Mouse (Mus musculus): ENCODE measurements around the gene Rab8b.

DNA sequence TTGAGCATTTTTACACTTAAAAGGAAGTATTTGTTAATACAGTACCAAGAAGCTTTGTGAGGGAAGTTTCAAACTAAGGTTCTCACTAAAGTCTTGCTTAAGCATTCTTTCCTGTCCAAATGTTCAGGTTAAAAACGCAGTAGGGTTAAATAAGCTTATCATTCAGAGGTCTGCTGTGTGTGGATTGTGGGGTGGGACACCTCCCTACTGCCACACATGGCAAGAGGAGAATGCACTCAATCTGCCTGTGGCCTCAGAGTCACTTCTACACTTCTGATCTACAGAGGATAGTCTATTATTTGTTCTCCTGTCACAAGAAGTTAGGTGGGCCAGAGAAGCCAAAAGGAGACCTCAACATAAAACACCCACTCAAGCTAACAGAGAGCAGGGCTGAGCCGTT, 20.4 kb downstream of the Rab8b start:
- TF ChIP-seq CTCF (IDR thresholded peaks at IDR 0.05; ENCODE audit: low read depth, low read length) = no peak
- no peak for TF ChIP-seq GATA1 (IDR thresholded peaks at IDR 0.05; ENCODE audit: borderline replicate concordance, low read length)

Data from G1E (cell line).